Mouse (Mus musculus) forebrain, embryonic 11.5 days (tissue): Measurements from ENCODE around the gene Gm7954. TPM values are rescaled to one million over a fixed set of nuclear protein-coding genes. Genes with fewer than 3 reads are reported as not detected.
"Not testable (repeated sequence)": the region's sequence is repeated elsewhere in the genome, so short reads cannot be mapped to it uniquely, and the experiment has no call there.

Source experiments
- ATAC-seq: fragments of 200-750 bp; cut with Nextera tagmentation; replicated peaks from 2 replicates; pipeline ENCODE4 v1.8.0; 2017; ENCODE audit warnings: moderate TSS enrichment; ENCODE audit not compliant: low FRiP score
- DNase-seq: peaks from one replicate; pipeline ENCODE4 v3.0.0-alpha.2; 2017; ENCODE audit warnings: low spot score
- H3K27ac ChIP-seq: fragments of 300-500 bp; sonication (generic); 2 replicates; pipeline ENCODE4 v1.5.1; 2014; ENCODE audit warnings: low read depth, low read length
- H3K27me3 ChIP-seq: fragments of 300-500 bp; sonication (generic); 2 replicates; pipeline ENCODE4 v1.6.1; 2014; ENCODE audit warnings: mild to moderate bottlenecking, low read length, mixed read lengths; ENCODE audit not compliant: control insufficient read depth, insufficient read depth
- H3K36me3 ChIP-seq: fragments of 300-500 bp; sonication (generic); 2 replicates; pipeline ENCODE4 v1.6.1; 2014; ENCODE audit warnings: mild to moderate bottlenecking, low read length, moderate library complexity, mixed read lengths; ENCODE audit not compliant: control insufficient read depth, insufficient read depth
- H3K4me1 ChIP-seq: fragments of 300-500 bp; sonication (generic); replicated peaks from 2 replicates; pipeline ENCODE4 v1.6.1; 2014; ENCODE audit warnings: low read length, mixed read lengths; ENCODE audit not compliant: control insufficient read depth, insufficient read depth
- H3K4me2 ChIP-seq: fragments of 300-500 bp; sonication (generic); 2 replicates; pipeline ENCODE4 v1.6.1; 2014; ENCODE audit warnings: low read depth, mild to moderate bottlenecking, low read length, moderate library complexity, mixed read lengths; ENCODE audit not compliant: severe bottlenecking
- H3K4me3 ChIP-seq: fragments of 300-500 bp; sonication (generic); 2 replicates; pipeline ENCODE4 v1.5.1; 2014; ENCODE audit warnings: low read depth, low read length
- H3K9ac ChIP-seq: fragments of 300-500 bp; sonication (generic); 2 replicates; pipeline ENCODE4 v1.6.1; 2014; ENCODE audit warnings: low read length
- H3K9me3 ChIP-seq: fragments of 300-500 bp; sonication (generic); 2 replicates; pipeline ENCODE4 v1.6.1; 2016; ENCODE audit warnings: low read length, mixed read lengths; ENCODE audit not compliant: control insufficient read depth
- WGBS: fragments of 180-500 bp; shearing (Covaris S2); extraction: QIAGEN DNeasy Blood & Tissue Kit; methylation state at CpG from one replicate; pipeline ENCODE4 v1.1.7; 2014; 5-methylcytosine and 5-hydroxymethylcytosine counted together
- polyA plus RNA-seq: library from polyadenylated mRNA; unstranded; fragments of >200 nt; fragmentation: Nextera tagmentation; extraction: Ambion mirVana; gene quantifications from 2 replicates; pipeline ENCODE4 v1.2.1, GENCODE M21; 2014

Gm7954 gene
- polyA plus RNA-seq: not detected in 2 replicates

DNA sequence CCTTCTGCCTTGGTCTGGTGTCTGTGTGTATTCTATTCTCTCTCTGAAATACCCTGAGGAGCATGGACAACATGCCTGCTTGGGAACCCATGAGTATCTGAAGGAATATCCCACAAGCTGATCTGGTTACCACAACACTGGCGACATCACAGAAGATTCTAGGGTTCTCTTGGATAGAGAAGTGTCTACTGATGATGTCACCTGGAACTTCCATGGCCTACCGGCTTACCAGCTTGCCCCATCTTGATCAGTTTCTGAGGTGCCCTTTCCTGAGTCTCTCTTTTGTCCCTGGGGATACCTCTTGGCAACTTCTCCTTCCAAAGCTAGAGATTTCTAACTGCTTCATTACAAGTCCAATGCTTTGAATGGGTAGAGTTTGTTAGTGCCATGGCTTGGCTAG, at the start of gene Gm7954:
Gene Gm7954, minus strand, starts transcription at position 101 of the 400 bp plus-strand sequence.
- H3K4me3 ChIP-seq, ATAC-seq, H3K27me3 ChIP-seq, H3K36me3 ChIP-seq, H3K9ac ChIP-seq, H3K4me2 ChIP-seq, DNase-seq, H3K9me3 ChIP-seq, H3K27ac ChIP-seq, H3K4me1 ChIP-seq: not testable (repeated sequence)
- WGBS: no CpG with 5 or more reads among the region's 2 CpGs

DNA sequence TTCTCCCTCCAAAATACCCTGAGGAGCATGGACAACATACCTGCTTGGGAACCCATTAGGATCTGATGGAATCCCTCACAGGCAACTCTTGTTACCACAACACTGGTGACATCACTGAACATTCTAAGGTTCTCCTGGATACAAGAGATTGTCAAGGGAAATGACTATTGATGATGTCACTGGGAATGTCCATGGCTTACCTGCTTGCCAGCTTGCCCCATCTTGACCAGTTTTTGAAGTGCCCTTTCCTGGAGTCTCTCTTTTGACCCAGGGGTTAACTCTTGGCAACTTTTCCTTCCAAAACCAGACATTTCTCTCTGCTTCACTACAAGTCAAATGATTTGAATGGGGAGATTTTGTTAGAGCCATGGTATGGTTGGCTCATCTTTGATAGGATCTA, 36.1 kb upstream of the Gm7954 start, which contains the start of gene Gm3486:
Gene Gm3486, minus strand, starts transcription at position 101 of the 400 bp plus-strand sequence.
- not testable (repeated sequence) for H3K27me3 ChIP-seq, H3K4me1 ChIP-seq, H3K9me3 ChIP-seq, H3K4me2 ChIP-seq, DNase-seq, ATAC-seq, H3K4me3 ChIP-seq, H3K36me3 ChIP-seq, H3K27ac ChIP-seq, H3K9ac ChIP-seq

DNA sequence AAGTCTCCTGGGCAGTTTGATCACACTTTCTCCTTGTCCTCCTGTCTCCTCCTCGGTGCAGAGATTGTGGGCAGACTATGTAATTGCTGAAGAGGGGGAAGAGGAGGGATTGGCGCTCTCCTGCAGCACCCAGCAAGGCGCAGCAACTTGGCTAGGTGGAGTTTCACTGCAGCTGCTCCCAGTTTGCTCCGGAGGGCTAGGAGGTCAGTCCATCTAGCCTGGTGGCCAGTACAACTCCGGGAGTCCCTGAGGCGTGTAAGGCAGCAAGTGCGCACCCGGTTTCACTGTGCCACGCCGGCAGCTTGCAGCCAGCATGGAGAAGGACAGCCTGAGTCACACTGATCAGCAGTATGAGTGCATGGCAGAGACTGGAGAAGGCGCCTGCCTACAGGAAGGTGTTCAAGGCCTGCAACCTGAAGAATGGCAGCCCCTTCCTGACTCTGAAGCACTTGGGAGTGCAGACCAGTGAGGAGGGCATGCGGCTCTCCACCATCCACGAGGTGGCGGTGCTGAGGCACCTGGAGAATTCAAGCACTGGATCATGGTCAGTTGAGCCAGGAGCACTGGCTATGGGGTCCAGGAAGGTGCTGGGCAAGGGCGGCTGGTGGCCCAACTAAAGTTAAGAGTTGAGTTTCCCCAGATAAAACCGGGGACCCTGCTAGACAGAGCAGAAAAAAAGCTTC, 27.8 kb downstream of the Gm7954 start:
- H3K27me3 ChIP-seq, H3K36me3 ChIP-seq, H3K4me1 ChIP-seq, H3K9me3 ChIP-seq, H3K27ac ChIP-seq, H3K9ac ChIP-seq, H3K4me3 ChIP-seq, H3K4me2 ChIP-seq, ATAC-seq: not testable (repeated sequence)
- WGBS: 20% methylated on average over 10 of the region's 16 CpGs
- peak; percentile 54 for DNase-seq

DNA sequence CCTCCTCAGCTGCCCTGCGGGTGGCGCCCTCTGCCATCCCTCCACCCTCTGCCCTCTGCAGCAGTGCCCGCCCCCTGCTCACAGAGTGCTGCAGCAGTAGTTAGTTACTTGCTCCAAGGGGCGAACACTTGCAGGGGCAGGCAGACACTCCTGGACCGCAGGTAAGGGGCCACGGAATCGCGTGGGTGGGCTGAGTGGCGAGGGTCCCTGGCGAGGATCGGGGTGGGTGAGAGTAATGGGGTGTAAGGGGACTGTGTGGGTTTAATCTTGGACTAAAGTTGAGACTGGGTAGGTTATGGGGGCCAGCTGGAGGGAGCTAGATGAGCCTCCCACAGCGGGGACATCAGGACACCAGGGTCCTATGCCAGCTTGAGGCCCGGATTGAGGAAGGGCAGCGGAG, 28.6 kb downstream of the Gm7954 start:
- not testable (repeated sequence) for H3K27ac ChIP-seq, H3K4me3 ChIP-seq, H3K27me3 ChIP-seq, H3K9ac ChIP-seq, H3K4me2 ChIP-seq, H3K9me3 ChIP-seq, H3K36me3 ChIP-seq, ATAC-seq, H3K4me1 ChIP-seq
- WGBS: 5% methylated on average over 11 of the region's 14 CpGs
- DNase-seq: peak; percentile 44

DNA sequence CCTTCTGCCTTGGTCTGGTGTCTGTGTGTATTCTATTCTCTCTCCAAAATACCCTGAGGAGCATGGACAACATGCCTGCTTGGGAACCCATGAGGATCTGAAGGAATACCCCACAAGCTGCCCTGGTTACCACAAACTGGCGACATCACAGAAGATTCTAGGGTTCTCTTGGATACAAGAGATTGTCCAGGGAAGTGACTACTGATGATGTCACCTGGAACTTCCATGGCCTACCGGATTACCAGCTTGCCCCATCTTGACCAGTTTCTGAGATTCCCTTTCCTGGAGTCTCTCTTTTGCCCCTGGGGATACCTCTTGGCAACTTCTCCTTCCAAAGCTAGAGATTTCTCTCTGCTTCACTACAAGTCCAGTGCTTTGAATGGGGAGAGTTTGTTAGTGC, 45.1 kb downstream of the Gm7954 start, which contains the start of gene Gm6482:
Gene Gm6482, minus strand, starts transcription at position 101 of the 400 bp plus-strand sequence.
- H3K4me2 ChIP-seq, DNase-seq, H3K4me1 ChIP-seq, H3K36me3 ChIP-seq, ATAC-seq, H3K27me3 ChIP-seq, H3K27ac ChIP-seq, H3K4me3 ChIP-seq, H3K9me3 ChIP-seq, H3K9ac ChIP-seq: not testable (repeated sequence)
- no CpG with 5 or more reads among the region's 2 CpGs for WGBS

Other genes with a start within 250 kb of the Gm7954 start
- gene Gm2832, start 174.7 kb downstream of the Gm7954 start, polyA plus RNA-seq: not detected in 2 replicates
- not detected in 2 replicates for gene Gm5798, start 104.9 kb downstream of the Gm7954 start, polyA plus RNA-seq
- gene Gm7945, start 67.1 kb downstream of the Gm7954 start, polyA plus RNA-seq: not detected in 2 replicates
- gene Gm6482, start 45.2 kb downstream of the Gm7954 start, polyA plus RNA-seq: not detected in 2 replicates
- gene Gm3486, start 36.0 kb upstream of the Gm7954 start, polyA plus RNA-seq: not detected in 2 replicates
- not detected in 2 replicates for gene Gm7970, start 102.1 kb upstream of the Gm7954 start, polyA plus RNA-seq
- gene 1700049E17Rik2, start 119.7 kb upstream of the Gm7954 start, polyA plus RNA-seq: not detected in 2 replicates
- not detected in 2 replicates for gene Gm3072, start 171.1 kb upstream of the Gm7954 start, polyA plus RNA-seq
- gene Gm3676, start 193.0 kb upstream of the Gm7954 start, polyA plus RNA-seq: not detected in 2 replicates
- gene Gm8068, start 248.4 kb upstream of the Gm7954 start, polyA plus RNA-seq: not detected in 2 replicates